Mouse (Mus musculus): Measurements from ENCODE around the gene Tmem268. TPM values are rescaled to one million over a fixed set of nuclear protein-coding genes. Genes with fewer than 3 reads are reported as not detected.

Tmem268 gene
- polyA plus RNA-seq, 1 experiment from 2014 or later = 11.6 TPM

- ATAC-seq = no peak
- Histone ChIP-seq H3K4me3 (ENCODE audit: low read depth, low read length) (no peak overlapping the region), H3K9ac (replicated peaks; ENCODE audit: low read depth) (no peak overlapping the region), H3K27me3 (replicated peaks; ENCODE audit: insufficient read depth, low read length) (no peaks in the 10 kb centered on the region), H3K4me2 (replicated peaks; ENCODE audit: low read depth, low read length) (no peak overlapping the region), H3K9me3 (ENCODE audit: low read length) (no peaks in the 10 kb centered on the region), H3K36me3 (ENCODE audit: insufficient read depth, low read length) (no peaks in the 10 kb centered on the region), H3K27ac (ENCODE audit: low read length) (no peak overlapping the region), H3K4me1 (ENCODE audit: insufficient read depth, low read depth, low read length) (no peaks in the 10 kb centered on the region)
- no peak for DNase-seq (ENCODE audit: low spot score)
- TF ChIP-seq EP300 (IDR thresholded peaks at IDR 0.05) (no peak), CTCF (IDR thresholded peaks at IDR 0.05) (no peak)
Measured at GRCm38 (mm10) chr4:63601263-63601662, 42.7 kb downstream of the Tmem268 start.

GRCm38 (mm10) chr4:63604945-63605344 is 46.4 kb downstream of the Tmem268 start, which contains the start of gene Gm11213:
Gm11213 (minus strand) TSS chr4:63605261.
- Histone ChIP-seq H3K9me3 (ENCODE audit: low read length) (no peaks in the 10 kb centered on the region), H3K27ac (ENCODE audit: low read length) (no peak within 1 kb of the TSS), H3K36me3 (ENCODE audit: insufficient read depth, low read length) (no peaks in the 10 kb centered on the region), H3K4me1 (ENCODE audit: insufficient read depth, low read depth, low read length) (no peaks in the 10 kb centered on the region), H3K4me3 (ENCODE audit: low read depth, low read length) (no peak within 1 kb of the TSS), H3K27me3 (replicated peaks; ENCODE audit: insufficient read depth, low read length) (no peaks in the 10 kb centered on the region), H3K9ac (replicated peaks; ENCODE audit: low read depth) (no peak within 1 kb of the TSS), H3K4me2 (replicated peaks; ENCODE audit: low read depth, low read length) (no peak within 1 kb of the TSS)
- ATAC-seq (no peak), DNase-seq (ENCODE audit: low spot score) (no peak)
- TF ChIP-seq CTCF (IDR thresholded peaks at IDR 0.05) (no peak), EP300 (IDR thresholded peaks at IDR 0.05) (no peak)
- WGBS = 66% methylated on average over 3 of the region's 3 CpGs

- Histone ChIP-seq H3K9me3 (ENCODE audit: low read length) (no peaks in the 10 kb centered on the region), H3K27ac (ENCODE audit: low read length) (no peak overlapping the region), H3K4me1 (ENCODE audit: insufficient read depth, low read depth, low read length) (no peaks in the 10 kb centered on the region), H3K36me3 (ENCODE audit: insufficient read depth, low read length) (no peaks in the 10 kb centered on the region), H3K4me3 (ENCODE audit: low read depth, low read length) (no peak overlapping the region), H3K4me2 (replicated peaks; ENCODE audit: low read depth, low read length) (no peak overlapping the region), H3K27me3 (replicated peaks; ENCODE audit: insufficient read depth, low read length) (no peaks in the 10 kb centered on the region), H3K9ac (replicated peaks; ENCODE audit: low read depth) (no peak overlapping the region)
- DNase-seq (ENCODE audit: low spot score) (no peak), ATAC-seq (no peak)
- 82% methylated on average over 3 of the region's 3 CpGs for WGBS
- TF ChIP-seq CTCF (IDR thresholded peaks at IDR 0.05) (no peak), EP300 (IDR thresholded peaks at IDR 0.05) (no peak)
Measured at GRCm38 (mm10) chr4:63605545-63605944, 47.0 kb downstream of the Tmem268 start.

GRCm38 (mm10) chr4:63605968-63606367 is 47.4 kb downstream of the Tmem268 start:
- 52% methylated on average over 1 of the region's 1 CpGs for WGBS
- H3K27me3 ChIP-seq (replicated peaks; ENCODE audit: insufficient read depth, low read length) = no peaks in the 10 kb centered on the region
- H3K4me3 ChIP-seq (ENCODE audit: low read depth, low read length) = no peak overlapping the region
- no peak overlapping the region for H3K9ac ChIP-seq (replicated peaks; ENCODE audit: low read depth)
- H3K36me3 ChIP-seq (ENCODE audit: insufficient read depth, low read length) = no peaks in the 10 kb centered on the region
- H3K9me3 ChIP-seq (ENCODE audit: low read length) = no peaks in the 10 kb centered on the region
- DNase-seq (ENCODE audit: low spot score) (no peak), ATAC-seq (no peak)
- TF ChIP-seq CTCF (IDR thresholded peaks at IDR 0.05) = no peak
- no peak overlapping the region for H3K27ac ChIP-seq (ENCODE audit: low read length)
- H3K4me1 ChIP-seq (ENCODE audit: insufficient read depth, low read depth, low read length) = no peaks in the 10 kb centered on the region
- H3K4me2 ChIP-seq (replicated peaks; ENCODE audit: low read depth, low read length) = no peak overlapping the region

GRCm38 (mm10) chr4:63608391-63608790 is 49.8 kb downstream of the Tmem268 start:
- Histone ChIP-seq H3K9me3 (ENCODE audit: low read length) (no peaks in the 10 kb centered on the region), H3K27ac (ENCODE audit: low read length) (no peak overlapping the region), H3K4me2 (replicated peaks; ENCODE audit: low read depth, low read length) (no peak overlapping the region), H3K36me3 (ENCODE audit: insufficient read depth, low read length) (no peaks in the 10 kb centered on the region), H3K9ac (replicated peaks; ENCODE audit: low read depth) (no peak overlapping the region), H3K27me3 (replicated peaks; ENCODE audit: insufficient read depth, low read length) (no peaks in the 10 kb centered on the region), H3K4me3 (ENCODE audit: low read depth, low read length) (no peak overlapping the region), H3K4me1 (ENCODE audit: insufficient read depth, low read depth, low read length) (no peaks in the 10 kb centered on the region)
- TF ChIP-seq CTCF (IDR thresholded peaks at IDR 0.05) (no peak), EP300 (IDR thresholded peaks at IDR 0.05) (no peak)
- ATAC-seq = no peak
- WGBS = 56% methylated on average over 7 of the region's 7 CpGs
- DNase-seq (ENCODE audit: low spot score) = no peak

GRCm38 (mm10) chr4:63621861-63622260 is 63.3 kb downstream of the Tmem268 start:
- Histone ChIP-seq H3K27me3 (replicated peaks; ENCODE audit: insufficient read depth, low read length) (no peaks in the 10 kb centered on the region), H3K4me2 (replicated peaks; ENCODE audit: low read depth, low read length) (no peak overlapping the region), H3K4me3 (ENCODE audit: low read depth, low read length) (no peak overlapping the region), H3K36me3 (ENCODE audit: insufficient read depth, low read length) (no peaks in the 10 kb centered on the region), H3K9me3 (ENCODE audit: low read length) (no peaks in the 10 kb centered on the region), H3K4me1 (ENCODE audit: insufficient read depth, low read depth, low read length) (no peaks in the 10 kb centered on the region), H3K27ac (ENCODE audit: low read length) (no peak overlapping the region), H3K9ac (replicated peaks; ENCODE audit: low read depth) (no peak overlapping the region)
- no peak for ATAC-seq
- peak; percentile 9 for DNase-seq (ENCODE audit: low spot score)
- 0 out of 2 replicates have a peak, but pooled peaks have one; percentile 5 for TF ChIP-seq CTCF (IDR thresholded peaks at IDR 0.05)
- no peak for TF ChIP-seq EP300 (IDR thresholded peaks at IDR 0.05)
- 71% methylated on average over 2 of the region's 2 CpGs for WGBS

- TF ChIP-seq EP300 (IDR thresholded peaks at IDR 0.05) (no peak), CTCF (IDR thresholded peaks at IDR 0.05) (peak; percentile 67)
- WGBS = 43% methylated on average over 5 of the region's 5 CpGs
Measured at GRCm38 (mm10) chr4:63622378-63622835, 63.8 kb downstream of the Tmem268 start, which contains the start of gene Tex48. Tex48 (minus strand) TSS chr4:63622428.

More at GRCm38 (mm10) chr4:63622378-63622835, 63.8 kb downstream of the Tmem268 start, which contains the start of gene Tex48:
- no peak within 1 kb of the TSS for H3K4me3 ChIP-seq (ENCODE audit: low read depth, low read length)
- H3K4me1 ChIP-seq (ENCODE audit: insufficient read depth, low read depth, low read length) = no peaks in the 10 kb centered on the region
- ATAC-seq = no peak
- no peaks in the 10 kb centered on the region for H3K27me3 ChIP-seq (replicated peaks; ENCODE audit: insufficient read depth, low read length)
- H3K9ac ChIP-seq (replicated peaks; ENCODE audit: low read depth) = no peak within 1 kb of the TSS
- no peaks in the 10 kb centered on the region for H3K36me3 ChIP-seq (ENCODE audit: insufficient read depth, low read length)
- H3K9me3 ChIP-seq (ENCODE audit: low read length) = no peaks in the 10 kb centered on the region
- DNase-seq (ENCODE audit: low spot score) = peak; percentile 18
- H3K27ac ChIP-seq (ENCODE audit: low read length) = no peak within 1 kb of the TSS
- H3K4me2 ChIP-seq (replicated peaks; ENCODE audit: low read depth, low read length) = no peak within 1 kb of the TSS

All from lung, postnatal 0 days (tissue).